Mouse (Mus musculus): ENCODE measurements around the gene Sgpl1. TPM values are rescaled to one million over a fixed set of nuclear protein-coding genes. Genes with fewer than 3 reads are reported as not detected.

Sgpl1 gene
- 23.4 and 42.2 TPM in 2 replicates for polyA plus RNA-seq (2015; fragmentation: Nextera tagmentation; extraction: Ambion mirVana)

- Histone ChIP-seq H3K27me3 (no peaks in the 10 kb centered on the region), H3K9me3 (replicated peaks) (no peaks in the 10 kb centered on the region), H3K4me3 (peak within 1 kb of the TSS; percentile 91), H3K27ac (peak within 1 kb of the TSS; percentile 95), H3K9ac (peak within 1 kb of the TSS; percentile 92), H3K4me1 (replicated peaks) (peaks cover 9% of the 10 kb centered on the region), H3K4me2 (peak within 1 kb of the TSS; percentile 100), H3K36me3 (no peaks in the 10 kb centered on the region)
- ATAC-seq (replicated peaks; ENCODE audit: insufficient number of reproducible peaks, insufficient read depth, low FRiP score, low read depth) = peak; percentile 88
- WGBS = under 1% methylated on average over 82 of the region's 82 CpGs
These were observed at the start of gene Sgpl1 for GRCm38 (mm10) chr10:61147157-61148040. TSS of gene Sgpl1 (minus strand) at chr10:61147703.

GRCm38 (mm10) chr10:61195718-61196291, 48.3 kb upstream of the Sgpl1 start:
- Histone ChIP-seq H3K9me3 (replicated peaks) (no peaks in the 10 kb centered on the region), H3K27ac (no peak overlapping the region), H3K4me2 (no peak overlapping the region), H3K4me1 (replicated peaks) (0 out of 2 replicates have a peak, but pooled peaks cover 3% of the 10 kb centered on the region), H3K27me3 (no peaks in the 10 kb centered on the region; the same call in 1 of the 2 replicates), H3K9ac (no peak overlapping the region), H3K4me3 (no peak overlapping the region), H3K36me3 (no peaks in the 10 kb centered on the region)
- WGBS = 76% methylated on average over 5 of the region's 5 CpGs
- ATAC-seq (replicated peaks; ENCODE audit: insufficient number of reproducible peaks, insufficient read depth, low FRiP score, low read depth) = no peak

DNA sequence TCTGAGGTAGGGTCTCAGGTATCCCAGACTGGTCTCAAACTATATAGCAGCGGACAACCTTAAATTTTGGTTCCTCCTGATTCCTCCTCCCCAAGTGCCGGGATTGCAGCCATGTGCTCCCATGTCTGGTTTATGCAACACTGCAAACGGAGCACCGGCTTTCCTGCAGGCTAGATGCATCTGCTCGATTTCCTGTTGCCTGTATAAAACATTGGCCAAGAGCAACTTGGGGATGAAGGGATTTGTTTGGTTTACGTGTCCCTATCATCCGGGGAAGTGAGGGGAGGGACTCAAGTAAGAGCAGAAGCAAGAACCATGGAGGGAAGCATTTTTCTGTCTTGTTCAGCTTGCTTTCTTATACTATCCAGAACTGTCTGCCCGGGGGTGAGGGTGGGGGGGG, 47.7 kb upstream of the Sgpl1 start:
- 61% methylated on average over 8 of the region's 8 CpGs for WGBS
- H3K4me2 ChIP-seq = no peak overlapping the region

DNA sequence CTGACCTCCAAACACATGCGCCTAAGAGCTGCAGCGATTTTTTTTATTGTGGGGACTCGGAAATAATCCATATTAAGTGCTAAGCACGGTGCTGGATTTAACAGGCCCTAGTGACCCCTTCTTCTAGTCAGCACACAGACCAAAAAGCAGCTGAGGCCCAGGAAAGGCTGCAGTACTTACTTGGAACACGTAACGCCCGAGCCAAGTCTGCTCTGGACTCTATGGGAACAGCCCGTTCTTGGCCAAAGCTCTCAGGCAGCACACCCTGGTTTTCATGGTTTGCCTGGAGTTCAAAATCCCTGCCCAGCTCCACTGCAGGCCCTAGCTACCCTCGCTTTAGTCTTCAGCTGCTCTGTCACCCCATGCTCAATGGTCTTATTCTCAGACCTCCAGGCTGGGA, 47.1 kb upstream of the Sgpl1 start:
- WGBS = 80% methylated on average over 9 of the region's 9 CpGs

More for the DNA sequence above, 47.7 kb upstream of the Sgpl1 start:
- H3K4me3 ChIP-seq = no peak overlapping the region
- H3K27me3 ChIP-seq = no peaks in the 10 kb centered on the region; the same call in 1 of the 2 replicates
- no peak; the same call in 1 of the 2 replicates for ATAC-seq (replicated peaks; ENCODE audit: insufficient number of reproducible peaks, insufficient read depth, low FRiP score, low read depth)
- no peak overlapping the region for H3K27ac ChIP-seq
- 0 out of 2 replicates have a peak, but pooled peaks cover 3% of the 10 kb centered on the region for H3K4me1 ChIP-seq (replicated peaks)
- H3K9ac ChIP-seq = no peak overlapping the region
- H3K36me3 ChIP-seq = no peaks in the 10 kb centered on the region
- H3K9me3 ChIP-seq (replicated peaks) = no peaks in the 10 kb centered on the region

GRCm38 (mm10) chr10:61188010-61188409, 40.5 kb upstream of the Sgpl1 start:
- Histone ChIP-seq H3K9me3 (replicated peaks) (no peaks in the 10 kb centered on the region), H3K27ac (no peak overlapping the region), H3K9ac (no peak overlapping the region), H3K4me1 (replicated peaks) (no peaks in the 10 kb centered on the region), H3K4me3 (no peak overlapping the region), H3K27me3 (no peaks in the 10 kb centered on the region), H3K36me3 (no peaks in the 10 kb centered on the region), H3K4me2 (no peak overlapping the region)
- 59% methylated on average over 3 of the region's 3 CpGs for WGBS
- no peak for ATAC-seq (replicated peaks; ENCODE audit: insufficient number of reproducible peaks, insufficient read depth, low FRiP score, low read depth)

More for the DNA sequence above, 47.1 kb upstream of the Sgpl1 start:
- Histone ChIP-seq H3K27me3 (no peaks in the 10 kb centered on the region; the same call in 1 of the 2 replicates), H3K4me3 (no peak overlapping the region), H3K27ac (no peak overlapping the region), H3K36me3 (no peaks in the 10 kb centered on the region), H3K9me3 (replicated peaks) (no peaks in the 10 kb centered on the region), H3K4me1 (replicated peaks) (0 out of 2 replicates have a peak, but pooled peaks cover under 1% of the 10 kb centered on the region), H3K9ac (no peak overlapping the region), H3K4me2 (no peak overlapping the region)
- no peak for ATAC-seq (replicated peaks; ENCODE audit: insufficient number of reproducible peaks, insufficient read depth, low FRiP score, low read depth)

DNA sequence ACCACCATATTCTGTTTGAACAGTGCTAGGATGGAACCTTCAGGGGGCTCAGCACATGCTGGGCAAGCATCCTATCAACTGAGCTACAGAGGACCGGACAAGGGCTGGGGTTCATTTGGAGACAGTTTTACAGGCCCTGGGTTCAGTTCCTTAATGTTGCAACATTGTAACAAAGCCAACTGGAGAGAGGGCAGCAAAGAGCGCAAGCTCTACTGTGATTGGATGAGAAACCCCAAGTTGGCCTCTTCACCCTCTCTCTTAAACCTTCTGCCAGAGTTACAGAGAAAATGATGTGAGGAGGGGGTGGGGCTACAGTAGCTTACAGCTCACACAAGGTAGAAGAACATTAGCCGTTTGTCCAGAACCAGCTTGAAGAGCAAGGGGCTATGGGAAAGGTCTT, 39.5 kb upstream of the Sgpl1 start:
- Histone ChIP-seq H3K9me3 (replicated peaks) (no peaks in the 10 kb centered on the region), H3K4me2 (no peak overlapping the region), H3K27ac (no peak overlapping the region), H3K4me1 (replicated peaks) (no peaks in the 10 kb centered on the region), H3K9ac (no peak overlapping the region), H3K27me3 (no peaks in the 10 kb centered on the region), H3K4me3 (no peak overlapping the region), H3K36me3 (no peaks in the 10 kb centered on the region)
- no peak for ATAC-seq (replicated peaks; ENCODE audit: insufficient number of reproducible peaks, insufficient read depth, low FRiP score, low read depth)
- 73% methylated on average over 3 of the region's 3 CpGs for WGBS

DNA sequence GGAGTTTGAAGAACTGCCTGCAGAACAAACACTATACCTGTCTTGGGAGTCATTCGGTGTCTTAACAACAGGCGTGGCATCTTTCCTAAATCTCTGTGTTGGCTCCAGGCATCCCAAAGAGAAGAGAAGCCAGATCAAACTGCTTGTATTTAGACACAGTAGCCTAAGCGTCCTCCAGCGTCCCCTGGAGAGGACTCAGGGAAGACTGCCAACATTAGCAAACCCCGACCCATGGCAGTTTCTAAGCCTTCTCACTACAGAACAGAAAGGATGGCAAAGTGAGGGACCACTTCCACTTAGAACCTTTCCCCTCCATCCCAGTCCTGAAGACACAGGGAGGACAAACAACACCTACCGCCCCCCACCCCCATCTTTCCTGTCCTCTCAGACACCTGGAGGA, 32.4 kb upstream of the Sgpl1 start:
- no peak for ATAC-seq (replicated peaks; ENCODE audit: insufficient number of reproducible peaks, insufficient read depth, low FRiP score, low read depth)
- H3K4me1 ChIP-seq (replicated peaks) = peaks cover 7% of the 10 kb centered on the region
- H3K4me2 ChIP-seq = no peak overlapping the region
- no peak overlapping the region for H3K9ac ChIP-seq
- H3K27me3 ChIP-seq = peaks cover 21% of the 10 kb centered on the region
- no peak overlapping the region for H3K27ac ChIP-seq
- no peaks in the 10 kb centered on the region for H3K36me3 ChIP-seq
- H3K4me3 ChIP-seq = no peak overlapping the region
- no peaks in the 10 kb centered on the region for H3K9me3 ChIP-seq (replicated peaks)
- WGBS = 53% methylated on average over 6 of the region's 6 CpGs

DNA sequence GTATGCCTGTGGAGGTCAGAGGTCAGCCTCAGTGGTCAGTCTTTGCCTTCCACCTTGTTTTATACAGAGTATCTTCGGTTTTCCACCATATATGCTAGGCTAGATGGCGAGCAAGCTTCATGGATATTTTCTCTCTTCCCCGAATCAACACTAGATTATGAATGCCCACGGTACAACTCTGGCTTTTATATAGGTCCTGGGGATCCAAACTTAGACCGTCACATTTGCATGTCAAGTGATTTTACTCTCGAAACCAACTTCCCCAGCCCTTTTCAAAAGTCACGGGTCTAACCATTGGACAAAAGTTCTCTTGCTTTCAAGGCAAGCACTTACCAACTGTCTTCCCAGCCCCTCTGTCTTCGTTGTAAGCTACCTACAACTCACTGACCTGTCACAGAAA, 31.2 kb upstream of the Sgpl1 start:
- peaks cover 7% of the 10 kb centered on the region for H3K4me1 ChIP-seq (replicated peaks)
- H3K27me3 ChIP-seq = peaks cover 33% of the 10 kb centered on the region
- ATAC-seq (replicated peaks; ENCODE audit: insufficient number of reproducible peaks, insufficient read depth, low FRiP score, low read depth) = no peak
- 85% methylated on average over 8 of the region's 8 CpGs for WGBS
- no peaks in the 10 kb centered on the region for H3K9me3 ChIP-seq (replicated peaks)
- no peak overlapping the region for H3K27ac ChIP-seq
- H3K9ac ChIP-seq = no peak overlapping the region
- H3K4me3 ChIP-seq = no peak overlapping the region
- no peak overlapping the region for H3K4me2 ChIP-seq
- H3K36me3 ChIP-seq = no peaks in the 10 kb centered on the region

GRCm38 (mm10) chr10:61177751-61178150, 30.2 kb upstream of the Sgpl1 start:
- Histone ChIP-seq H3K9me3 (replicated peaks) (no peaks in the 10 kb centered on the region), H3K4me2 (no peak overlapping the region), H3K4me1 (replicated peaks) (peaks cover 7% of the 10 kb centered on the region), H3K9ac (no peak overlapping the region), H3K27me3 (peaks cover 33% of the 10 kb centered on the region), H3K4me3 (no peak overlapping the region), H3K36me3 (no peaks in the 10 kb centered on the region), H3K27ac (no peak overlapping the region)
- no peak for ATAC-seq (replicated peaks; ENCODE audit: insufficient number of reproducible peaks, insufficient read depth, low FRiP score, low read depth)
- WGBS = 81% methylated on average over 4 of the region's 4 CpGs

DNA sequence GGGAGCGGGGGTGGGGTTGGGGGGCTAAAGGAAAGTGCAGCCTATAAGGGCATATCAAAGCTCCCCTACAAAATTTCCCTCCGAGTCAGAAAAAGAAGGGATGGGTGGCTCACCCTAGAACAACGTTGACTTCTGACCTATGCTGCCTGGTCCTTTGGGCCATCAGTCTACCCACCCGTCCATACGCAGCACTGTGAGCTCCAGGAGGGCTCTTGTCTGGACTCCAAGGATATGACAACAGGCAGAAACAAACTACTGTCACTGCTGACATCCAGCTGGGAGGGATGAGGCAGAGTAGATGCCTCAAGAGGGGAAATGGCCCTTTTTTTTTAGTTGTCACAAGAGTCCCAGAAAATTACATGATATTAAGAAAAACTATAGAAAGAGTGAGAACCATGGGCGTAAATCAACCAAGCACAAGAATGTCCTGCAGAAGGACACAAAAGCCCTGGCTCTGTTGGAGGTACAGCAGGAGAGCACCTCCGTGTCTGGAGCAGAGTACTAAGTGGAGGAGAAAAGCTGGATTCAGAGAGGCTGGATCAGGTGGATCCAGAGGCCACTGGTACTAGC, 28.8 kb upstream of the Sgpl1 start:
- Histone ChIP-seq H3K4me1 (replicated peaks) (peaks cover 7% of the 10 kb centered on the region), H3K36me3 (no peaks in the 10 kb centered on the region), H3K4me2 (peak overlapping the region; percentile 48), H3K4me3 (peak overlapping the region; percentile 23), H3K9me3 (replicated peaks) (no peaks in the 10 kb centered on the region), H3K9ac (no peak overlapping the region), H3K27me3 (peaks cover 41% of the 10 kb centered on the region), H3K27ac (no peak overlapping the region)
- WGBS = 43% methylated on average over 7 of the region's 7 CpGs
- ATAC-seq (replicated peaks; ENCODE audit: insufficient number of reproducible peaks, insufficient read depth, low FRiP score, low read depth) = no peak

DNA sequence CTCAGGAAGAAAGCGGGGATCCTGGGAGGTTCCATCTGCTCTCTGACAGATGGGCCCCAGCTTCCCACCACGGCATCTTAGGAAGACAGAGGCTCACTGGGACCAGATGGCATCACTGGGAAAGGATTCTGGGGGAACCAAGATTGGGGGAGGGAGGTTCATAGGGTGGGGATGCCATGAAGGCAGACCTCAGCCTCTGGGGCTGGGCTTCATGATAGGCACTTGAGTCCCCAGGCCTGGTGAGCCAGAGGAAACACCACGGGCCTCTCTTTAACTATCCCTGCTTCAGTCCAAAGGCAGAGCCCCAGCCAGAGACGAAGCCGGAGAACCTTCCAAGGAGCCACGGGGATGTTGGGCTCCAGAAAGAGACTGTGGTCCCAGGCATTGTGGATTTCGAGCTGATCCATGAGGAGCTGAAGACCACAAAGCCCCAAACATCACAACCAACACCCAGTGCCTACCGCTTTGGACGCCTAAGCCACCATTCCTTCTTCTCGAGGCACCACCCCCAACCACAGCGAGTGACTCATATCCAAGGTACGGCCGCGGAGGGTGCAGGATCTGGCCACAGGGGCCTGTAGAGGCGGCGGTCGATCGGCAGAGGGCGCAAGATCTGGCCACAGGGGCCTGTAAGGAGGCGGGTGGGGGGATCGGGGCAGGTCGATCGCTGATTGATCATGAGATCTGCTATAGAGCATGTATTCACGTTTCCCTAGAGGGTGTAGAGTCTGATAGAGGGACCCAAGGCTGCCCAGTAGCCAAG, 28.1 kb upstream of the Sgpl1 start:
- no peaks in the 10 kb centered on the region for H3K36me3 ChIP-seq
- no peaks in the 10 kb centered on the region for H3K9me3 ChIP-seq (replicated peaks)
- peak overlapping the region; percentile 23 for H3K4me3 ChIP-seq
- no peak for ATAC-seq (replicated peaks; ENCODE audit: insufficient number of reproducible peaks, insufficient read depth, low FRiP score, low read depth)
- H3K27me3 ChIP-seq = peaks cover 41% of the 10 kb centered on the region
- H3K27ac ChIP-seq = no peak overlapping the region
- 11% methylated on average over 24 of the region's 24 CpGs for WGBS
- peak overlapping the region; percentile 48 for H3K4me2 ChIP-seq
- peaks cover 7% of the 10 kb centered on the region for H3K4me1 ChIP-seq (replicated peaks)
- no peak overlapping the region for H3K9ac ChIP-seq

Measured in heart, embryonic 15.5 days (tissue).